Mouse (Mus musculus): ENCODE results near the gene Foxm1. TPM values are rescaled to one million over a fixed set of nuclear protein-coding genes. Genes with fewer than 3 reads are reported as not detected.

Gene Foxm1
- polyA plus RNA-seq, 1 experiment from 2014 or later = 45.4 TPM

DNA sequence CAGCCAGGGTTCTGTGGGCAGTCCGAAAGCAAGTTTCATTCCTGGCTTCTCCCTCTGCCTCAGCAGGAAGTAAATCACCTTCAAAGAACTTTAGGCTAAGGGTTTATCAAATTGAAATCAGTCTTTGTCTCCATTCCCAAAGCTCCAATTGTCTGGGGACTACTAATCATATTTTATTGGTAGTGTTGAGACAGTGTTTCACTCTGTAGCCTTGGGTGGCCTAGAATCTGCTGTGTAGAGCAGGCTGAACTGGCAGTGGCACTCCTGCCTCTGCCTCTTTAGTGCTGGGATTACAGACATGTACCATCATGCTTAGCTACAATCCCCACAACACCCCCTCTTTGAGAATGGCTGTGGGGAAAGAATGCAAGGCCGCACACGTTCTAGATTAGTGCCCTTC, 58.7 kb downstream of the Foxm1 start:
- TF ChIP-seq CTCF (IDR thresholded peaks at IDR 0.05) = no peak
- DNase-seq (ENCODE audit: low read depth, low spot score) (no peak), ATAC-seq (no peak)
- ChIA-PET CTCF (interaction anchor here (3.5 kb wide), 1 partner anchor 10 kb away, joined by 23 read pairs; no protein-coding TSS in a partner anchor), POLR2A (no interaction called here)
- no peaks in the 10 kb centered on the region for H3K27me3 ChIP-seq
- in situ Hi-C loops (cut with MboI; ENCODE audit: low pct_unique_long_range_greater_than_20kb) = no loop called here

DNA sequence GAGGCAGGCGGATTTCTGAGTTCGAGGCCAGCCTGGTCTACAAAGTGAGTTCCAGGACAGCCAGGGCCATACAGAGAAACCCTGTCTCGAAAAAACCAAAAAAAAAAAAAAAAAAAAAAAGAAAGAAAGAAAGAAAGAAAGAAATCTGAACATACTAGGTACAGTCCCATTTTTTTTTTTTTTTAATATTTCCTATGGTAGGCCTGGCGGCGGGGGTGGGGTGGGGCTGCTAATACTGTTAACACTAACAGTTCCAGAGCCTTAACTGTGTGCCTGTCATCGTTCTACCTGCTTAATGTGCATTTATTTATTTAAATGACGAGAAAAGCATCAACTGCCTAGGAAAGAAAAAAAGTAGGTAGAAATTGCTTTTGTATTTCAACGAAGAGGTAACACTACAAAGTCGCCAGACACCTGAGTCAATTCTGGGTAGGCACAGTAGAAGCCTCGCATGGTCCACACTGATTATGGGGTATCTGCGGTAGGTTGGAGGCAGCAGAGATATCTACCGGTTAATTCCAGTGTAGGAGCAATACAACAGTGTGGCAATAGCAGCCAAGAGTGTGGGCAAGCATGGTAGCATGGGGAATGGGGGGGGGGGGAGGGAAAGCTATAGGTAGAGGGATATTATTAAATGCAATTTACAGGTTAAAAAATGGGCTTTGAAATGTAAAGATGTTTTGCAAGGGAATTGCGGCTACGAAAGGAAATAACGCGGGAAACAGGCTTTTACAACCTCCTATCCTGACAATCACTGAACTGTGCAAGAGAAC, 60.9 kb downstream of the Foxm1 start:
- CTCF ChIA-PET = interaction anchor here (1.2 to 3.5 kb wide), 3 partner anchors 12 to 56 kb away, joined by 4 to 23 read pairs (median 6); no protein-coding TSS in a partner anchor
- ATAC-seq = no peak
- H3K27me3 ChIP-seq = no peaks in the 10 kb centered on the region
- TF ChIP-seq CTCF (IDR thresholded peaks at IDR 0.05) = no peak
- DNase-seq (ENCODE audit: low read depth, low spot score) = no peak
- in situ Hi-C loops (cut with MboI; ENCODE audit: low pct_unique_long_range_greater_than_20kb) = no loop called here
- POLR2A ChIA-PET = interaction anchor here (0.6 to 0.7 kb wide), 2 partner anchors 62 to 76 kb away, joined by 3 to 5 read pairs; no protein-coding TSS in a partner anchor

DNA sequence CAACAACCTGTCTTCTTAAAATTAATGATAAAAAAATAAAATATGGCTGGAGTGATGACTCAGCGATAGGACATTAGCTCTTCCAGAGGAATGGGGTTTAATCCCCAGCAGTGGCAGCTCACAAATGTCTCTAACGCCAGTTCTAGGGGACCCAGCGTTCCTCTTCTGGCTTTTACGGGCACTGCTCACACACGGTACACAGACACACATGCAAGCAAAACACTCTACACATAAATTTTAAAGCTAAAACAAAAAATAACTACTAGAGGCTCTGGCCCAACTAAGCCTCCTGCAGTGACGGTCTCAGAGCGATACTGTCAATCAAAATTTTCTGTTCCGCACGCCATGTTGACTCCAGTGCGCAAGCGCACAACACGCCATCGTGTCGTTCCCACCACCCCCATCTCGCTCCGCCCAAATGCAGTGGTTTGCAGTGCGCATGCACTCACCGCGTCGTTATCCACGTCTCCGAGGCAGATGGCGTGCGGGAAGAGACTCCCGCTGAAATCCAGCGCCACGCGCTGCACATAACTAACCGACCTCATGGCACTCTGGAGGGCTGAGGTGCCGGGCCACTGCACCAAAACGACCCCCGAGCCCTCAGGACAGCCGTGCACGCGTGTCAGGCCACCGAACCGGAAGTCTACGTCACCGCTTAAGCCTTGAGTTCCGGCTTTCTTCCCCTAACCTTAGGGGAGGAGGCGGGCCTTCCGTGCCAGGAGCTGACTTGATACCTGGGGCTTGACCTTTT, 61.7 kb downstream of the Foxm1 start, which contains the start of gene Itfg2:
Itfg2 (minus strand) TSS at position 663 of the 751 bp plus-strand sequence.
- no peaks in the 10 kb centered on the region for H3K27me3 ChIP-seq
- ATAC-seq (peak; percentile 88), DNase-seq (ENCODE audit: low read depth, low spot score) (peak; percentile 77)
- no peak for TF ChIP-seq CTCF (IDR thresholded peaks at IDR 0.05)
- CTCF ChIA-PET = interaction anchor here (0.8 to 2.0 kb wide), 4 partner anchors 7 to 55 kb away, joined by 3 to 6 read pairs (median 4); no protein-coding TSS in a partner anchor
- in situ Hi-C loops (cut with MboI; ENCODE audit: low pct_unique_long_range_greater_than_20kb) = loop anchor here (25.0 kb wide), 1 partner anchor 1087 kb away; no protein-coding TSS in a partner anchor
- POLR2A ChIA-PET = interaction anchor here (0.6 to 1.0 kb wide), 2 partner anchors 9 to 76 kb away, joined by 3 to 5 read pairs; no protein-coding TSS in a partner anchor

DNA sequence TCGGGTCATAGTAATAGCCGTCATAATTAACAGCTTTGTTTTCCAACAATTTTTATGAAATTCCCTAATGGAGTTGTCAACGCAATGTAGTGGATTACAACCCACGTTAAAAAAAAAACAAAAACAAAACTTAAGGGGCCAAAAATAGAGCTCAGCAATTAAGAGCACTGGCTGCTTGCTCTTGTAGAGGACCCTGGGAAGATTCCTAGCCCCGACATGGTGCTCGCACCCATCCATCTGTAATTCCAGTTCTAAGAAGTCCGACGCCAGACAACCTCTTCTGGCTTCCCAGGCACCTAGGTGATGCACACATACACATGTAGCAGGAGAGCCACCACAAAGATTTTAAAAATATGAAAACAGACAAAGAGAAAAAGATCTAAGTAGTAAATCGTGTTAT, 62.3 kb downstream of the Foxm1 start:
- ATAC-seq = no peak
- POLR2A ChIA-PET = interaction anchor here (1.0 kb wide), 1 partner anchor 8 kb away, joined by 5 read pairs; no protein-coding TSS in a partner anchor
- TF ChIP-seq CTCF (IDR thresholded peaks at IDR 0.05) = no peak
- in situ Hi-C loops (cut with MboI; ENCODE audit: low pct_unique_long_range_greater_than_20kb) = loop anchor here (25.0 kb wide), 1 partner anchor 1088 kb away; no protein-coding TSS in a partner anchor
- no peak for DNase-seq (ENCODE audit: low read depth, low spot score)
- no peaks in the 10 kb centered on the region for H3K27me3 ChIP-seq
- CTCF ChIA-PET = interaction anchor here (0.8 to 2.0 kb wide), 5 partner anchors 8 to 54 kb away, joined by 3 to 6 read pairs (median 4); no protein-coding TSS in a partner anchor

Other genes starting within 250 kb of the Foxm1 start
- gene Tspan9, start 219.4 kb upstream of the Foxm1 start, polyA plus RNA-seq (2021) = 135 TPM
- 6.1 TPM for gene Tead4, start 62.1 kb upstream of the Foxm1 start, polyA plus RNA-seq (2021)
- gene Tulp3, start 7.1 kb upstream of the Foxm1 start, polyA plus RNA-seq (2021) = 79.6 TPM
- gene Rhno1, start 56 bp upstream of the Foxm1 start, polyA plus RNA-seq (2021) = 47.2 TPM
- 0.44 TPM for gene Tex52, start 12.5 kb downstream of the Foxm1 start, polyA plus RNA-seq (2021)
- gene Gm44596, start 12.5 kb downstream of the Foxm1 start, polyA plus RNA-seq (2021) = not detected
- 38.9 TPM for gene Nrip2, start 36.3 kb downstream of the Foxm1 start, polyA plus RNA-seq (2021)
- gene Itfg2, start 62.0 kb downstream of the Foxm1 start, polyA plus RNA-seq (2021) = 20.4 TPM
- 284 TPM for gene Fkbp4, start 75.7 kb downstream of the Foxm1 start, polyA plus RNA-seq (2021)
- gene Pzp, start 163.8 kb downstream of the Foxm1 start, polyA plus RNA-seq (2021) = 0.04 TPM
- gene A2ml1, start 218.6 kb downstream of the Foxm1 start, polyA plus RNA-seq (2021) = 0.12 TPM